Mouse (Mus musculus) limb, embryonic 12.5 days (tissue): ENCODE results near the gene Cox8b. TPM values are rescaled to one million over a fixed set of nuclear protein-coding genes. Genes with fewer than 3 reads are reported as not detected.
A peak's percentile ranks its signal among the peaks of the same experiment; 100 is the strongest.

Source experiments
- ATAC-seq: fragments of 200-750 bp; cut with Nextera tagmentation; 2 replicates; pipeline ENCODE4 v1.8.0; 2017; ENCODE audit warnings: low read depth, moderate TSS enrichment; ENCODE audit not compliant: insufficient number of reproducible peaks, insufficient read depth, low FRiP score, low TSS enrichment
- H3K27ac ChIP-seq: fragments of 300-500 bp; sonication (generic); 2 replicates; pipeline ENCODE4 v1.5.1; 2016; ENCODE audit warnings: mild to moderate bottlenecking, moderate library complexity
- H3K27me3 ChIP-seq: fragments of 300-500 bp; sonication (generic); 2 replicates; pipeline ENCODE4 v1.6.1; 2016; ENCODE audit warnings: mild to moderate bottlenecking, moderate library complexity
- H3K36me3 ChIP-seq: fragments of 300-500 bp; sonication (generic); 2 replicates; pipeline ENCODE4 v1.6.1; 2016; ENCODE audit warnings: mild to moderate bottlenecking, moderate library complexity
- H3K4me1 ChIP-seq: fragments of 300-500 bp; sonication (generic); replicated peaks from 2 replicates; pipeline ENCODE4 v1.6.1; 2016
- H3K4me2 ChIP-seq: fragments of 300-500 bp; sonication (generic); 2 replicates; pipeline ENCODE4 v1.6.1; 2016; ENCODE audit warnings: mild to moderate bottlenecking, moderate library complexity
- H3K4me3 ChIP-seq: fragments of 300-500 bp; sonication (generic); replicated peaks from 2 replicates; pipeline ENCODE4 v1.5.1; 2016; ENCODE audit warnings: mild to moderate bottlenecking
- H3K9ac ChIP-seq: fragments of 300-500 bp; sonication (generic); replicated peaks from 2 replicates; pipeline ENCODE4 v1.6.1; 2016; ENCODE audit warnings: mild to moderate bottlenecking, moderate library complexity
- H3K9me3 ChIP-seq: fragments of 300-500 bp; sonication (generic); 2 replicates; pipeline ENCODE4 v1.6.1; 2016; ENCODE audit warnings: mild to moderate bottlenecking, moderate library complexity
- WGBS: fragments of 180-500 bp; shearing (Covaris S2); methylation state at CpG from one replicate; pipeline ENCODE4 v1.1.7; 2016; 5-methylcytosine and 5-hydroxymethylcytosine counted together
- polyA plus RNA-seq: library from polyadenylated mRNA; unstranded; fragments of >200 nt; fragmentation: Nextera tagmentation; extraction: Ambion mirVana; gene quantifications from 2 replicates; pipeline ENCODE4 v1.2.1, GENCODE M21; 2016

The Cox8b gene
- polyA plus RNA-seq, 1 experiment from 2014 or later: 1.9 TPM

- H3K4me3 ChIP-seq: peak overlapping the region; percentile 12; the same call in 1 of the 2 replicates
- peak overlapping the region; percentile 37; the same call in 1 of the 2 replicates for H3K9ac ChIP-seq
- H3K27me3 ChIP-seq: peaks cover 15% of the 10 kb centered on the region
- ATAC-seq: peak; percentile 43
- peak overlapping the region; percentile 84 for H3K27ac ChIP-seq
- 0% methylated on average over 8 of the region's 8 CpGs for WGBS
- H3K4me2 ChIP-seq: peak overlapping the region; percentile 50
- peaks cover 6% of the 10 kb centered on the region; the same call in 1 of the 2 replicates for H3K36me3 ChIP-seq
- H3K9me3 ChIP-seq: no peaks in the 10 kb centered on the region
- H3K4me1 ChIP-seq: peaks cover 40% of the 10 kb centered on the region
These were observed 39.5 kb upstream of the Cox8b start for GRCm38 (mm10) chr7:140939669-140940171.

GRCm38 (mm10) chr7:140938896-140939295 is 38.6 kb upstream of the Cox8b start:
- Histone ChIP-seq H3K9ac (no peak overlapping the region), H3K27ac (peak overlapping the region; percentile 84; the same call in 1 of the 2 replicates), H3K4me3 (no peak overlapping the region), H3K4me1 (peaks cover 40% of the 10 kb centered on the region), H3K27me3 (peaks cover 17% of the 10 kb centered on the region), H3K9me3 (no peaks in the 10 kb centered on the region), H3K36me3 (no peaks in the 10 kb centered on the region), H3K4me2 (peak overlapping the region; percentile 50)
- no peak for ATAC-seq
- 27% methylated on average over 2 of the region's 2 CpGs for WGBS

- ATAC-seq: no peak
- peaks cover 17% of the 10 kb centered on the region for H3K27me3 ChIP-seq
- H3K4me2 ChIP-seq: no peak overlapping the region
- WGBS: 45% methylated on average over 3 of the region's 3 CpGs
- peaks cover 40% of the 10 kb centered on the region for H3K4me1 ChIP-seq
- H3K27ac ChIP-seq: no peak overlapping the region
- no peaks in the 10 kb centered on the region for H3K9me3 ChIP-seq
- H3K4me3 ChIP-seq: no peak overlapping the region
- no peak overlapping the region for H3K9ac ChIP-seq
- H3K36me3 ChIP-seq: no peaks in the 10 kb centered on the region
These were observed 38.2 kb upstream of the Cox8b start for GRCm38 (mm10) chr7:140938436-140938835.

DNA sequence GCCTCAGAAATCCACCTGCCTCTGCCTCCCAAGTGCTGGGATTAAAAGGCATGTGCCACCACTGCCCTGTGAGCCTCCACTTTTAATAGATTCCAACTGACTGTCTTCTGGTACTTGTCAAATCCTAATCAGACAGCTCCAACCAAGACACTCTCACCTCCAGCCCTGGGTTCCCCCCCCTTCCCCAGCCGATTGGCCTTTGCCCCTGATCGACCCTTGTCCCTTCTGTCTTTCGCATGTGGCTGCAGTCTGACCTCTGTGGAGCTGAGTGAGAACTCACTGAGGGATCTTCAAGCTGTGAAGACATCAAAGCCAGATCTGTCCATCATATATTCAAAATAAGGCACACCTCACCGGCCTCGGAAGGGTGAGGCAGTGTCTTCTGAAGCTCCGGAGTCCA is 26.9 kb upstream of the Cox8b start:
- 0 out of 2 replicates have a peak, but pooled peaks cover 5% of the 10 kb centered on the region for H3K9me3 ChIP-seq
- no peak for ATAC-seq
- H3K27ac ChIP-seq: no peak overlapping the region
- H3K4me3 ChIP-seq: no peak overlapping the region
- H3K4me1 ChIP-seq: peaks cover 10% of the 10 kb centered on the region
- no peaks in the 10 kb centered on the region for H3K36me3 ChIP-seq
- H3K9ac ChIP-seq: no peak overlapping the region
- WGBS: 82% methylated on average over 6 of the region's 6 CpGs
- no peak overlapping the region for H3K4me2 ChIP-seq
- H3K27me3 ChIP-seq: peaks cover 39% of the 10 kb centered on the region

- H3K9ac ChIP-seq: no peak overlapping the region
- H3K27me3 ChIP-seq: peaks cover 75% of the 10 kb centered on the region
- no peak overlapping the region for H3K27ac ChIP-seq
- peak overlapping the region; percentile 66 for H3K4me2 ChIP-seq
- ATAC-seq: no peak
- H3K4me3 ChIP-seq: peak overlapping the region; percentile 39
- no peaks in the 10 kb centered on the region for H3K36me3 ChIP-seq
- 24% methylated on average over 30 of the region's 30 CpGs for WGBS
- no peaks in the 10 kb centered on the region for H3K9me3 ChIP-seq
- H3K4me1 ChIP-seq: peaks cover 14% of the 10 kb centered on the region
These were observed 23.0 kb upstream of the Cox8b start for GRCm38 (mm10) chr7:140923070-140923775.

DNA sequence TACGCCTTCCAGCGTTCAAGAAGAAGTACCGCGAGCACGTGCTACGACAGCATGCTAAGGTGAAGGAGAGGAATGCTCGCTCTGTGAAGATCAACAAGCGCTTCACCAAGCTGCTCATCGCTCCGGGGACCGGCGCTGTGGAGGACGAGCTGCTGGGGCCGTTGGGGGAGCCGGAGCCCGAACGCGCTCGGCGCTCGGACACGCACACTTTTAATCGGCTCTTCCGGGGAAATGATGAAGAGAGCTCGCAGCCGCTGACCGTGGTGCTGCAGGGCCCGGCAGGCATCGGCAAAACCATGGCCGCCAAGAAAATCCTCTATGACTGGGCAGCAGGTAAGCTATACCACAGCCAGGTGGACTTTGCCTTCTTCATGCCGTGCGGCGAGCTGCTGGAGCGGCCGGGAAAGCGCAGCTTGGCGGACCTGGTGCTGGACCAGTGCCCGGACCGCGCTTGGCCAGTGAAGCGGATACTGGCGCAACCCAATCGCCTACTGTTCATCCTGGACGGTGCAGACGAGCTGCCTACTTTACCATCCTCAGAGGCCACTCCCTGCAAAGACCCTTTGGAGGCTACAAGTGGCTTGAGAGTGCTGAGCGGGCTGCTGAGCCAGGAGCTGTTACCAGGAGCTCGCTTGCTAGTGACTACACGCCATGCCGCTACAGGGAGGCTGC is 22.3 kb upstream of the Cox8b start:
- H3K9me3 ChIP-seq: no peaks in the 10 kb centered on the region
- peak overlapping the region; percentile 42; the same call in 1 of the 2 replicates for H3K9ac ChIP-seq
- peaks cover 14% of the 10 kb centered on the region for H3K4me1 ChIP-seq
- 1% methylated on average over 49 of the region's 49 CpGs for WGBS
- no peaks in the 10 kb centered on the region for H3K36me3 ChIP-seq
- peak overlapping the region; percentile 39 for H3K4me3 ChIP-seq
- H3K27ac ChIP-seq: no peak overlapping the region
- no peak for ATAC-seq
- peaks cover 80% of the 10 kb centered on the region for H3K27me3 ChIP-seq
- H3K4me2 ChIP-seq: peak overlapping the region; percentile 66

DNA sequence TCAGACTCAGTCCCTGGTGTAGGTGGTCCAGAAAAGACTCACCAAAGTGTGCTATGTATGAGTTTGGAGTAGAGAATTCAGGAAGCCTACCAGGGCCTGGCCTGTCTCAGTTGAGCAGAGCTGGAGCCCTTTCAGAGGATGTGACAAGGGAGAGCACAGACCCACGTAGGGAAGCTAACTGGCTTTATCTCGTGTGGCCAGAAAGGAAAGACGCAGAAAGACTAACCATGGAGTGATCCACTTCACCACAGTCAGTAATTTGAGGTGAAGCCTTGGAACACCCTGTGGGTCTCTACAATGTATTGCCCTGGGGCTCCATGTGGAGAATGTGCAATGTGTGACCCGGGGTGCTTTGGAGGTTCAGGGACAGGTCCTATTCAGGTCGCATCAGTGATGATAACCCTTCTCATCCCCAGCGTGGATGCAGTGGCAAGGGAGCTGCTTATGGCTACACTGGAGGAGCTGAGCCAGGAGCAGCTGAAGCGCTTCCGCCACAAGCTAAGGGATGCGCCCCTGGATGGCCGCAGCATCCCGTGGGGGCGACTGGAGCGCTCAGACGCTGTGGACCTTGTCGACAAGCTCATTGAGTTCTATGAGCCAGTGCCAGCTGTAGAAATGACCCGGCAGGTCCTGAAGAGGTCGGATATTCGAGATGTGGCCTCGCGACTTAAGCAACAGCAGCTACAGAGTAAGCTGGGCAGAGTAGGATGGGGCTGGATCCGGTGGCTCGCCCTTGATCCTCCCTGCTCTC is 21.2 kb upstream of the Cox8b start:
- Histone ChIP-seq H3K4me1 (peaks cover 14% of the 10 kb centered on the region), H3K9me3 (no peaks in the 10 kb centered on the region), H3K36me3 (no peaks in the 10 kb centered on the region), H3K27me3 (peaks cover 81% of the 10 kb centered on the region), H3K4me2 (peak overlapping the region; percentile 66; the same call in 1 of the 2 replicates), H3K27ac (no peak overlapping the region), H3K4me3 (no peak overlapping the region), H3K9ac (no peak overlapping the region)
- no peak for ATAC-seq
- WGBS: 28% methylated on average over 22 of the region's 22 CpGs

DNA sequence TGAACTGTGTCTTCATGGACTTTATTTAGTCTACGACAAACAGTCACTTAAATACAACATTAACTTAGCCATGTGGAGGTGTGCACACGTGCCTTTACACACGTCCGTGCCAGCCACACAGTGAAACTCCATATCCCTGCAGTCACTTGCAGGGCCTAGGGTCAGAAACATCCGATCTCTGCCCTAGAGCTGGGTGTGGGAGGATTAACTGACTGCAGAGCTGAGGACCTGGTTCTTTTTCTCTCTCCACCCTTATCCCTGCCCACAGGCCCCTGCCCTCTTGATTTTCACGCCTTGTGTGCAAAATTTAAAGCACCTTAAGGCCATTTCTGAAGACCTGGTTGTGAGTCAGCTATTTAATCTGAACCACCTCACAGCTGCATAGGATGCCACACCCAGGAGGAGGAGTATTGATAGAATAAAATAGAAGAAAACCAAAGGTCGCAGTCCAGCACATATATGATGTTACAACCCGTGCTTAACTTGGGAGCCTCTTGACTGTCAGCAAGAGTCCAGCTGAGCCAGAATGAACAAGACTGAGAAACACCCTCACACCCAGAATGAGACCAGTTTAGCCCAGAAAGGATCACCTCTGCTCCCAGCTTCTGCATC is 20.3 kb upstream of the Cox8b start, which contains the start of gene Nlrp6:
Gene Nlrp6 (plus strand): TSS at position 485 of the 612 bp plus-strand sequence.
- no peak for ATAC-seq
- no peaks in the 10 kb centered on the region for H3K9me3 ChIP-seq
- H3K27me3 ChIP-seq: peaks cover 75% of the 10 kb centered on the region
- peaks cover 14% of the 10 kb centered on the region for H3K4me1 ChIP-seq
- H3K27ac ChIP-seq: no peak within 1 kb of the TSS
- 72% methylated on average over 8 of the region's 8 CpGs for WGBS
- H3K36me3 ChIP-seq: no peaks in the 10 kb centered on the region
- no peak within 1 kb of the TSS for H3K4me3 ChIP-seq
- no peak within 1 kb of the TSS for H3K9ac ChIP-seq
- H3K4me2 ChIP-seq: peak within 1 kb of the TSS; percentile 66; the same call in 1 of the 2 replicates

DNA sequence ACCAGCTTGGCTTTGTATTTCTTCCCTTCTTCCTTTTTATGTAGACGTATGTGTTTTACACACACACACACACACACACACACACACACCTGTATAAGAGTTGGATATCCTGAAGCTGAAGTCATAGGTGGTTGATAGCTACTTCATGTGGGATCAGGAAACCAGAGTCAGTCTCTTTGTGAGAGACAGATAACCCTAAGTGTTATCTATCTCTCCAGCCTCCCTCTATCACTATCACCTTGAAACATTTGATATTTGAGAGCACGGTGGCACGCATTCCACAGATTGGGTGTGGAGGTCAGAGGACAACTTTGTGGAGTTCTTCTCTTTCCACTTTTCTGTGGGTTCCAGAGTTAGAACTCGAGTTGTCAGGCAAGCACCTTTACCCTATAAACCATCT is 19.7 kb upstream of the Cox8b start:
- Histone ChIP-seq H3K9ac (no peak overlapping the region), H3K9me3 (no peaks in the 10 kb centered on the region), H3K27ac (no peak overlapping the region), H3K4me3 (no peak overlapping the region), H3K36me3 (no peaks in the 10 kb centered on the region), H3K4me2 (no peak overlapping the region), H3K27me3 (peaks cover 69% of the 10 kb centered on the region), H3K4me1 (peaks cover 14% of the 10 kb centered on the region)
- ATAC-seq: no peak
- WGBS: 74% methylated on average over 4 of the region's 4 CpGs

- Histone ChIP-seq H3K36me3 (no peaks in the 10 kb centered on the region), H3K9me3 (no peaks in the 10 kb centered on the region), H3K27me3 (peaks cover 16% of the 10 kb centered on the region), H3K4me1 (peaks cover 2% of the 10 kb centered on the region; the same call in 1 of the 2 replicates), H3K27ac (no peak overlapping the region), H3K4me3 (no peak overlapping the region), H3K9ac (no peak overlapping the region), H3K4me2 (no peak overlapping the region)
- ATAC-seq: no peak
- 81% methylated on average over 8 of the region's 8 CpGs for WGBS
These were observed 13.9 kb upstream of the Cox8b start for GRCm38 (mm10) chr7:140914031-140914690.
